Mouse (Mus musculus) heart, postnatal 10 days (tissue): ENCODE data around the gene Gramd1c. TPM values are rescaled to one million over a fixed set of nuclear protein-coding genes. Genes with fewer than 3 reads are reported as not detected.

Experiments used
- DNase-seq, 2 experiments: peaks; one replicate each; pipeline ENCODE4 v3.0.0; 2021
- intact Hi-C: fragments of 180-260 bp; cut with DNase I; formaldehyde crosslinking; loops from one replicate; pipeline ENCODE4 v1.15.1; 2025
- total RNA-seq, 2 experiments: library from RNA; stranded (reverse); gene quantifications; 2 replicates each; pipeline ENCODE4 v1.2.3; 2021

Gramd1c gene
- total RNA-seq, 2 experiments from 2014 or later, result 1.1 to 1.4 TPM

DNA sequence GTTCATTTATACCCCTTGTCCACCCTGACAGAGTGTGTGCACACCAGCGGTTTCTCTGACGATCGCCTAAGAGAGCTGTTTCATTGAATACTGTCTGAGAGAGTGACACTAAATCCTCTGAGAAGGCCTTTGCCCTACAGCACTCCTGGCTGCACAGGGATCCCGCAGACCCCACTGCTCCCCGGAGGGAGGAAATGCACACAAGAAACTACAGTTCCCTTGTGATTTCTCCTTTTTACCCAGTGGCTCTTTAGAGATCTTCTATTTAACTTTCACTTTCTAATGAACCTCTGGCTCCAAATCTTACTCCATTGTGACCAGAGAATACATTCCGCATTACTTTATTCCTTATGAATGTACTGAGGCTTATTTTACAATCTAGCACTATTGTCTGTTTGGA is 36.9 kb downstream of the Gramd1c start:
- no peak for DNase-seq
- intact Hi-C loops, result no loop called here

DNA sequence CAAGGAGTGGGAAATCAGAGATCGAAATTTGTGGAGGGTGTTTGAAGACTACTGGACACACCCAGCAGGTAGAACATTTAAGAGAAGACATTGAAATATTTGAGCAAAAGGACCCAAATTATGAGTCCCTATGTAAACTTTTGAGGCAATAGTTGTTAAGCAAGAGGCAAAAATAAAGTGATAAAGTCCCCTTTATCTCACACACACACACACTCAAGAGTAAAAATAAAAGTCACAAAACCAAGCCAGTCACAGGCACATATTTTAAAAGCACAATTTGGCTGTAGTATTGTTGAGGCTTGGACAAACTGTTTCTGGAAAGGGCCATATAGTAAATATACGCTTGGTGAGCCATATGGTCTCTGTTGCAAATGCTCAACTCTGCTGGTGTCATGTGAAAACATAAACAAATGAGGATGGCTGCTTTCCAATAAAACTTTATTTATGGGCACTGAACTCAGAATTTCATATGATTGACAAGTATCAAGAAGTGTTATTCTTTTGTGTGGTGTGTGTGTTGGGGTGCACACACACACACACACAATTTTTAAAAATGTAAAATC is 44.1 kb downstream of the Gramd1c start:
- intact Hi-C loops, result no loop called here
- DNase-seq, result no peak

DNA sequence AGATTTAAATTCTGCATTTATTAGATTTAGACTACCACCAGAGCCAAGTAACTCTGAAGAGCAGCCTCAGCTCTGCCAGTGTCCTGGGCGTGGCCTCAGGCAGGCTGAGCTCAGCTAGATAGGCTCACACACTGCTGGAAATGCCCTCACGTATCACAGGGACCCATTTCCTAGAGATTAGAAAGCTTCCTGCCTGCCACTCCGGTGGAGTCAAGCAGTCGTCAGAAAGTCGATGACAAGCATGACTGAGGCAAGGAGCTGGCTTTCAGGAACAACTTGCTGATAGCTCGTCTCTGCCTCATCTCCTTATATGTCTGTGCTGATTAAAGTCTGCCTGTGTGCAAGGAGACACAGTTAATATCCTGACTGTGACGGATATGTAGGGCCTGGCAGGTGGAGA is 44.8 kb downstream of the Gramd1c start:
- intact Hi-C loops, result no loop called here
- DNase-seq, result no peak

DNA sequence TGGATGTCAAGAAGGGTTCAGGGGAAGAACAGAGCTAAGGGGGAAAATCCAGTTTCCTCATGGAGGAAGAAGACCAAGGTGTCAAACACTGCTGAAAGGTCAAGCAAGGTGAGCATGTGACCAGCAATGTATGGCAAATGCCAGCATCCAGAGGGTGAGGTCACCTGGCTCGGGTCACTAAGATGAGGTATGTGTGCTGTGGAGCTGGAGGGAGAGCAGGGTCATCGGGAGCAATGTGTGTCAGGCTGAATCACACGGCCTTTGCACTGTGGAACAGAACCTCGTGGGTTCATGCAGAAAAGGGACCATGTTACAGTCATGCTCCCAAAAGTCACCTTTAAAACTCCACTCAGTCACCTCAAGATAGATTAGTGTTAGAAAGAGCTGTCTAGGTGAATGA is 45.4 kb downstream of the Gramd1c start:
- intact Hi-C loops, result no loop called here
- no peak for DNase-seq

DNA sequence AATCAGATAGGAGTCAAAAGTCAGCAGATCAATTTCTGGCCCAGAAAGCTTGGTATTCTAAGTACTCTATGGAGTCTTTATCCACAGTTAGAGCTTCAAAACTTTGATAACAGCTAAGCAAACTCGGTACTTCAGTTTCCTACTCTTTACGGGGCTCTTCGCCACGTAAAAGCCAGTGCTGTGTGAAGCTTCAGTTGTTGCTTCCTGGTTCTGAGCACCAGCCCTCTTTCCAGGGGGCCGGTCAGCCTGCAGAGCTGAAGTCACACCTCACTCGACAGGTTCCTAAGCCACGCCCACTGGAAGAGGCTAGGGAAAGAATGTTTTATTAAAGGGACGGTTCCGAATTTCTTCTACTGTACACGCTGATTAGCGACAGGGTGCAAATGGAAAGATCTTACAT is 47.0 kb downstream of the Gramd1c start:
- intact Hi-C loops, result no loop called here
- DNase-seq, result peak; percentile 33 to 54

DNA sequence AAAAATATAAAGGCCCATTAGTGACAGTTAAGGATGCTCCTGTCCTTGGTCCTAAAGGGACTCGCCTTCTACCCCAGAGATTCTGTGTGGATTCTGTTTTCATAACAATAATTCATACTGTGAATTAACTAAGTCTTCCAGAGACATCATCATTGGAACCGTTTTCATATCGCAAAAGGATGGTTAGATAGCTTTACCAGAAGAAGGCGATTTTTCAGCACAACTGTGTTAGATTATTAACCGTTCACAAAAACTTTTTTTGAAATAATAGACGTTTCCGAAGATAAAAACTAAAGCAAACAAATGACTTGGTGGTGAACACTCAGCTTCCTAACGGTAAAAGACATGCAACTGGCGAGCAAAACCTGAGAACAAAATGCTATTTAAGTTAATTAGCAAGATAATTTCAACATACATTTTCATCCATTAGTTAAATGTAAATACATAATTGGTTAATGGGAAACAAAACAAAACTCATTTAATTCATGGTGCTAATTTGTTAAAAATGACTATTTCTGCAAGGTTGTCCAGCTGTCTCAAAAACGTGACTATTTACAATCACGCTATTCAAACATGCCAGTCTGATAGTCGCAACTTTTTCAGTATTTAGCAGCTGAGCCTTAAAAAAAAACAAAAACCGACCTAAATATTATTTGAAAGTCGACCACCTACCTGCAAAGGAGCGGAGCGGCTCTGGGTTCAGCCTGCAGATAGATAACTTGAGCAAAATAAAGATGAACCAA is 47.6 kb downstream of the Gramd1c start:
- intact Hi-C loops, result no loop called here
- no peak for DNase-seq

DNA sequence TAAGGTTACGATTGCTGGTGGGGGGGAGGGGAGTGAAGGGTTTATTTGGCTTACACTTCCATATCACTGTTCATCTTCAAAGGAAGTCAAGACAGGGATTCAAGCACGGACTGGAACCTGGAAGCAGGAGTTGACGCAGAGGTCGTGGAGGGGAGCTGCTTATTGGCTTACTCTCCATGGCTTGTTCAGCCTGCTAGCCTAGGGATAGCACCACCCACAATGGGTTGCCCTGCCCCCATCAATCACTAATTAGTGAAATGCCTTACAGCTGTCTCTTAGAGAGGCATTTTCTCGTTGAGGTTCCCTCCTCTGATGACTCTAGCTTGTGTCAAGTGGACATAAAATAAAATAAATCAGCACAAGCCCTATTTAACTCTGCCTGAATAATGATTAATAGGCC is 52.1 kb downstream of the Gramd1c start:
- DNase-seq, result no peak
- intact Hi-C loops, result no loop called here

DNA sequence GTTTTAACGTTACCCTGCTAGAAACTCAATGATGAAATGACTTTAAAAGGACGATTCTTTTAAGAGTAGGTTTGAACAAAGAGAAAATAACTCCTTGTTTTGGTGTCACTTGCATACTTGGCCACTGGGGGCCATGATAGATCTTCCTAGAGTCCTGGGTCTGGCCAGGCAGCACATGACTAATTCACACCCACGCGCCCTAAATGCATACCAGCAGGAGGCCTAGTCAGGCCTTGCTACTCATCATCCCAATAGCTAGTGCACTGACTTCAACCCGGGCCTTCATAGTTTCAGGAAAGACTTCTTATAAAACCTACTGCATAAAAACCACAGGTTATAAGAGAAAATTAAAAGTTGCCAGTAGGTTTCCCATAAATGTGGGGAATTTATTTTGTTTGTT is 61.1 kb downstream of the Gramd1c start:
- intact Hi-C loops, result no loop called here
- DNase-seq, result peak in 1 of 2 experiments; percentile 14

DNA sequence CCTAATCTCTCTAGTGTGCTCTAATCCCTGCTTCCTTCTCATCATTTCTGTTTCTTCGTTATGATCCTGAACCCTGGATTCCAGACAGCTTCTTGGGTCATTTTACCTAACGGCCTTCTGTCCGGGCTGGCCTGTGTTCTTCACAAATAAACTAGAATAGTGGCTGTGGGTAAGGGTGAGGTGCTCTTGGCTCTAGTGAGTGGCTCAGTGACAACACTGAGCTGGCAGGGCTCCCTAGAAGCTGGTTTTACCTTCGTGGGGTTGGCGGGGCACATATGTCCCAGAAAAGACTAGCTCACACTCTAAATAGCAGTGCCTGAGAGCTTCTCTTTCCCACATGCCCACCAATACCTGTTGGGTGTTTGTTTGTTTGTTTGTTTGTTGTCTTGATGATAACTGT is 63.6 kb downstream of the Gramd1c start:
- intact Hi-C loops, result no loop called here
- no peak for DNase-seq

DNA sequence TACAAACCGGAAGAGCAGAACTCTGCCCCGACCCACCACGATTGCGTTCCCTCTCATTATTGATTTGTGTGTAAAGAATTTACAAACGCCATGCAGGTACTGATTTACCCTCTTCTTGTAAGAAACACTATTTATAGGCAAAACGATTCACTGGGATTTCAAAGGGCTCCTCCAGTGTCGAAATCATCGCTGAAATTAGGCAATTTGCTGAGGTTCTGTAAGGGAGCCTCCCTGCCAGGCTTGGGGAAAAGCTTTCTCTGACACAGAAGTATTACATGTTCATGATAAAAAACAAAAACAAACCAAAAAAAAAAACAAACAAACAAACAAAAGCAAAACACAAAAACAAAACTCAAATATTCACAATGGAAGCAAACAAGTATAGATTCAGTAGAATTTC is 64.0 kb downstream of the Gramd1c start:
- intact Hi-C loops, result no loop called here
- no peak for DNase-seq

DNA sequence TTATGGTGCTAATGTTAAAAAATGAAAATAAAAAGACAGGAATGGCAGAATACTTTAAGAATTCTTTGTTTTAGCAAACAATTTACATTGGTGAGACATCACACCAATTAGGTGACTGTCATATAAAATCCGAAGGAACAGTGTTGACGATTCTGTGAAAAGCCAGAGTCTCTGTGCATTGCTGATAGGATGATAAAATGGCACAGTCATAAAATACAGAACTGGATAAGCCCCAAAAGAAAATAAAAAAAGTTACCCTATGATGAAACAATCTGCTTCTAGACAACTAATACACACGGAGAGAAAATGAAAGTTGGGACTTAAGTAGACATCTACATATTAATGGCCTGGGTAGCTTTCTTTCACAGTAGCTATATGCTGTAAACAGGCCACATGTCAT is 68.5 kb downstream of the Gramd1c start:
- DNase-seq, result no peak

DNA sequence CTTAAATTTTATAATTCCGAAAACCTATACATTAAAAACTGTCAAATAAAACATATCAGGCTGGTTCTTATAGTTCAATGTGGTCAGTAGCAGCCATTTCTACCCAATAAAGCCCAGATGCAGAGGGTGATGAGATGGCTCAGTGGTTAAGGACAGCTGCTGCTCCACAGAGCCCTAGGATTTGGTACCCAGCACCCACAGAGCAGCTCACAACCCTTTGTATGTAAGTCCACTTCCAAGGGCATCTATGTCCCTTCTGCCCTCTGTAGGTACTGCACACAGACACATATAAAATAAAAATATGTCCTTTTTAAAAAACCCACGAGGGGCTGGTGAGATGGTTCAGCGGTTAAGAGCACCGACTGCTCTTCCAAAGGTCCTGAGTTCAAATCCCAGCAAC is 76.8 kb downstream of the Gramd1c start:
- no peak for DNase-seq
- intact Hi-C loops, result no loop called here

More for the DNA sequence above, 68.5 kb downstream of the Gramd1c start:
- intact Hi-C loops, result no loop called here

DNA sequence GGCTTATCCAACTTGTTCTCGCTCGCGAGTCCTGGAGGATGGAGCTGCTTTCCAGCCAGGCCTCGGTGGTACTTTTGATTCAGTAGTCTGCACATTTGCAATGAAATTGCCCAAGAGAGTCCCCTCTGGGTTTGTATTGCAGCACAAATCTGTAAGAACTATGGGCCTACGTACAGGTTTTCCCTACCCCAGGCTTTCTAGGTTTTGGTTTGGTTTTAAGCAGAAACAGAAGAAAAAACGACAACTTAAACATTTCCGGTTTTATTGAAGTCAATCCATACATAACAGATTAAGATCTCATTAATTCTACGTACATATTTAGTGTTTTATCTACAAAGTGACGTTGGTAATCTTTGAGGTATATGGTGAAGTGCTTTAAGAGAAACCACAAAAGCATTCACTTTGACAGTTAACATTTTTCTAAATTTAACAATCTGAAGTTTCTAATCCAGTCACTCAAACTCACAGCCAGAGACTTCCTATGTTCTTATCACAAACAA is 83.0 kb downstream of the Gramd1c start:
- no peak for DNase-seq
- intact Hi-C loops, result no loop called here

DNA sequence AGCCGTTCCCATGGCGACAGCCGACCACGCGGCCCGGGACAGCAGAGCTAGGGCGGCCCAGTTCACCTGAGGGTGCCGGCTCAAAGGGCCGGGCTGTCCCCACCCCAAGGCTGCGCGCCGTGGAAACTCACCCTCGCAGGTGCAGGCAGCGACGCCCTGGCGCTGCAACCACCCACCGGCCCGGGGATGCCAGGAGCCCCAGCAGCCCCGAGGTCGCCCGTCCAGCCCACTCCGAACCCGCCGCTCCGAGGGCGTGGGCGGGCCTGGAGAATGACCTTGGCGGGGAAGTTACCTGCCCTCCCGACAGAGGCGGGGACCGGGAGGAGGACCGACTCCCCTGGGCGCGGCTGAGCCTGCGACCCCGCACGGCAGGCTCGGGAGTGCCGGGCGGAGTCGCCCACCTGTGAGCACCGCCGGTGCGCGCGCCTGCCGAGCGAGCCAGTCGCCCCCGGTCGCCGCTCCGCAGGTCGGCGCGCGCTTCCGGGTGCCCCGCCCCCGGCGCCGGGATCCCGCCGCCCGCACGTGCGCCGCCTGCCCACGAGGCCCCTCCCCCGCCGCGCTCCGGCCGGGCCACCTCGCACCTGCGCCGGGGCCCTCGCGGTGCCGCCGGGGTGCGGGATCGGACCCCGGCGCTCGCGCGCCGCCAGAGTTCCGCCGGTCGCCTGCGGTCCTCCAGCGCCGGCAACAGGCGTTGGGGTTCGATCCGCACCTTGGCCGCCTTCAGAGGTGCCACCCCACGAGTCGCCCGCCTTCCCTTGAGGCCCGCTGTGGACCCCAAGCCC is 83.6 kb downstream of the Gramd1c start, which contains the start of gene Zdhhc23:
TSS of gene Zdhhc23 (minus strand) at position 464 of the 782 bp plus-strand sequence.
- DNase-seq, result peak; percentile 25 to 28
- intact Hi-C loops, result no loop called here

DNA sequence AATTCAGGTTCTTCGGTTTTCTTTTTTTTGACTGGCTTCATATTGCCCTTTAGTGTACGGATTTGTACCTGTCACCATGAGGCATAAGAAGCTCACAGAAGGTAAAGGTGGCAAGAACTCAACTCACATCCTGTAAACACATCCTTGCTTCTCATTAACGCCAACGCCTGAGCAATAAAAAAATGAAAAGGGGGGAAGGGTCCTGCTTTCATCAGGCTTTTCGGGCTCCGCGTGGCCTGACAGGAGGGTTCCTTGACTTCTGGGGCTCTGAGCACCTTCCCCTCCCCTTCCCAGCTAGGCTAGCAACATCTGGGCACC is 84.2 kb downstream of the Gramd1c start:
- no peak for DNase-seq
- intact Hi-C loops, result no loop called here

DNA sequence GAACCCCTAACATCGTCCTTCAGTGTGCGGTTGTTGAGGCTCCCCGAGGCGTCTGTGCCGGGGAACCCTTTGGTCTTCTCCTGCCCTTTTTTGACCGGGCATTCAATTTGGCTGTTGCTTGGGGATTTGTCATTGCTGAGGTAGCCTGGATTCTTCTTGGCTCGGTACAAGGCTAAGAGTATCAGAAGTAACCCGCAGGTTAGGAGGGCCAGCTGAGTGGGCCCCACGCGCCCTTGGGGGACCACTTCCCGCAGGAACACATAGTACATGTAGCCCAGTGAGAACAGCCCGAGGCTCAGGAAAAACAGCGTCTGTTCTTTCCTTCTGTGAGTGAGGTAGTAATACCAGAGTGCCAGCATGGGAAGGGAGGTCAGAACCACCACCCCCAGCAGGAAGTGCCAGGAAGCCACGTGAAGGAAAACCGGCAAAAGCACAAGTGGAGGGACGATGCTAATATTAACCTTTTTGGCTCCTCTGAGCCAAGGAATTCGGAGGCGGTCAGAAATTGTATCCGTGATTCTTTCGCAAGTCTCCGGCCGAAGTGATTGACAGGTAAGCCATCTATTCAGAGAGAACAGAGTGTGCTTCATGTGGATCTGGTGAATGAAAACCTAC is 89.4 kb downstream of the Gramd1c start:
- DNase-seq, result no peak
- intact Hi-C loops, result no loop called here

DNA sequence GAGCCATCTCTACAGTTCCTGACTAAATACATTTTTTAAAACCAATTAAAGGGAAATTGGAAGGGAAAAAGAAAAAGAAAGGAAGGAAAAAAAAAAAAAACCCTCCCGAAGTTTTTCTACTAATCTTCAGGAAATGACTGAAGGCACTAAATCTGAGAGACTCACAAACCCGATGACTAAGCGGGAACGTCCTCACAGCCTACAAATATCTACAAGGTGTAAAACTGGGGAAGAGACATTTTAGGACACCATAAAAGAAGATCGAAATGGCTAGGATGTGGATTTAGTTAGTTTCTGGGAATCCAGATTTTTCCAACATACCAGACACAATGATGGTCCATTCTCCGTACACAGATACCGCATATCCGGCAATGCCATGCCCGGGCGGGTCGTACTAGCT is 90.0 kb downstream of the Gramd1c start:
- intact Hi-C loops, result no loop called here
- no peak for DNase-seq

DNA sequence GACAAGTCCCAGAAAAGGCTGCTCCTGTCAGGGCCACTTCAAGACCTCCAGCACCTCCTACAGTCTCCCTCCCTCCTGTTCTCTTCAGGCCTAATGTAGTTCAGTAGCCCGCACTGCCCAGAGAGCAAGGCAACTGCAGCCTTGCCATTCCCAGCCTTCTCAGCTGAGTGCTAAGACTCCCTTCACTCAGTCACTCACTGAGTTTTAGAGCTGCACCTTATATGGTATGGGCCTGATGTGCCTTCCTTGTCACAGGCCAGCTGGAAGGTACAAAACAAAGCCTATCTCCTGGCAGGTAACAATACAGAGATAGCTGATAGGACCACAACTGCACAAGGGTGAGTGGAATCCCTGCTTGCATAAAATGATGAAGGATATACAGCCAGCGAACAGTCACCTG is 90.8 kb downstream of the Gramd1c start:
- intact Hi-C loops, result no loop called here

DNA sequence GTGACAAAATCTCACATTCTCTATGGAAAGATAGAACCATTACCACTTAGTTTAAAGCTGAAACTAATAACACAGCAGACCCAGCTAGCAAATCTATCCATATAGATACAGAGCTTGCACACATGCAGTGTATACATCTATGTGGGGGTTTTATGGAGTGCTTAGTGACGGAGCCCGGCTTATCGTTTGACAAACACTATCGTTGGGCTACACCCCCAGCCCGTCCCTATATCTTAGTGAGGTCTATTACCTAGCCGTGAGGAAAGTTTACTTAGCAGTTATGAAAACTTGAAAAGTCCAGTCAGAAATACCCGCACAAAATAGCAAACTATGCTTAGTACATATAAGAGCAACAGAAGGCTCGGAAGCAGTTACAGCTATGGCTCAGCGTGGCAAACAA is 91.4 kb downstream of the Gramd1c start:
- no peak for DNase-seq
- intact Hi-C loops, result no loop called here

More for the DNA sequence above, 90.8 kb downstream of the Gramd1c start:
- no peak for DNase-seq

DNA sequence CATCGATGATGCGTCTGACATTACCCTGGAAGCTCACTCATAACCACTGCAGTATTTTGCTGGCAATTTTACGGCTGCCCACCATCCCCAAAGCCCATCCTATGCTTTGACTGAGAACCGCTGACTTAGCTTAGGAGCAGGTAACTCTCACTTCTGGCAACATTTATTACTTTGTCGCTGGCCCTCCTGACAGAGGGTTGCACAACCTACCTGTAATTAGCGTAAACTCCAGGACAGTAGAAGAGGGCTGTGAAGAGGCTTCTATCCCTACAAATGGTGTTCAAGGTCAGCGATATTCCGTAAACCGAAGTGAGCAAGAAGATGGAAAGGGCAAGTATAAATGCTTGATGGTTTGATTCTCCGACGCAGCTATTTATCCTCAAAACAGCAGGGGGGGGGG is 92.0 kb downstream of the Gramd1c start:
- DNase-seq, result no peak
- intact Hi-C loops, result no loop called here

DNA sequence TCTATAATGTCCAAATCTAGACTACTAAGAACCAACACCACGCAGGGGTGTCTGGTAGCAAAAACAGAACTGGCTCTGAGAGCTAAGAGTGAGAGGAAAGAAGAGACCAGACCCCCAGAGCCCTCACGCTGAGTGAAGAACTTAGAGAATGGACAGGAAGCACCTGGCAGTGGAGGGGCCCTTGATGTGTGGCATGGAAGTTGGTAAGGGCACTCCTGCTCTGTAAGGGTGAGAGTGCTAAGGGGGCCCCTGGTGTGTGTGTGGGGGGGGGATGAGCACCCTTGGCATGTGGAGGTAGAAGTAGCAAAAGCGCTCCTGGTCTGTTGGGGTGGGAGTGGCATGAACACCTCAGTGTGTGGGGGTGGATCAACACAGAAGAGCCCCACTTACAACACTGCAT is 92.7 kb downstream of the Gramd1c start:
- DNase-seq, result no peak
- intact Hi-C loops, result no loop called here
